Mouse (Mus musculus): ENCODE measurements around the gene Traip.
A peak's percentile ranks its signal among the peaks of the same experiment; 100 is the strongest.

The Traip gene

GRCm38 (mm10) chr9:107935374-107935773 lies 14.6 kb upstream of the Traip start, which contains the start of gene Camkv:
Gene Camkv, plus strand, starts transcription at chr9:107935674.
- DNase-seq = no peak

GRCm38 (mm10) chr9:107935790-107936214 lies 14.1 kb upstream of the Traip start:
- no peak for DNase-seq

- DNase-seq = no peak
Measured at GRCm38 (mm10) chr9:107936215-107936822, 13.6 kb upstream of the Traip start.

- DNase-seq = no peak
Measured at GRCm38 (mm10) chr9:107936831-107937230, 13.1 kb upstream of the Traip start.

DNA sequence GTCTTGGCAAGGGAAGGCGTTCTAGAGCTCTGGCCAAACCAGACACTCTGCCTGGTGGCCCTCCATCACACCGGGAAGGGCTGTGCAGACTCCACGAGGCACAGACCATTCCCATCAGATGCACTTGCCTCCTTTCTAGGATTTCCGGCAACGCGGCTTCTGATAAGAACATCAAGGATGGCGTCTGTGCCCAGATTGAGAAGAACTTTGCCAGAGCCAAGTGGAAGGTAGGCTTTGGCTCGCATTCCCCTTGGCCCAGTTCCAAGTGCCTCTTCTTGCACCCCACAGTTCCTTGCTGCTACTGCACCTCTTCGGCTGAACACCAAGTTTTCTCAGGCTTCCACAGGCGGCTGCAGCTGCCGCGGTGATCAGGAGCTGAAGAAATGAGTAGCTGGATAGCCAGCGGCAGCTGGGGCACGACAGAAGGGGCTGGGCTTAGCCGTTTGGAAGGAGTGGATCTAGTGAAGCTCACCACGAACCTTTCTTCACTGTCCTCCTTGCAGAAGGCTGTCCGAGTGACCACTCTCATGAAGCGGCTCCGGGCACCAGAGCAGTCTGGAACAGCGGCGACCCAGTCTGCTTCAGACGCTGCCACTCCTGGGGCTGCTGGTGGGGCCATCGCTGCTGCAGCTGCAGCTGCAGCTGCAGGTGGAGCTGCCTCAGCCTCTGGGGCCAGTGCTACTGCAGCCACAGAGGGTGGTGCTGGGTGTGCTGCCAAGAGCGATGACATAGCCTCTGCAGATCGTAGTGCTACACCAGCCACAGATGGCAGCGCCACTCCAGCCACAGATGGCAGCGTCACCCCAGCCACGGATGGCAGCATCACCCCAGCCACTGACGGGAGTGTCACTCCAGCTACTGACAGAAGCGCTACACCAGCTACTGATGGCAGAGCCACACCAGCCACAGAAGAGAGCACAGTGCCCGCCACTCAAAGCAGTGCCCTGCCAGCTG lies 2.4 kb upstream of the Traip start:
- DNase-seq = no peak

DNA sequence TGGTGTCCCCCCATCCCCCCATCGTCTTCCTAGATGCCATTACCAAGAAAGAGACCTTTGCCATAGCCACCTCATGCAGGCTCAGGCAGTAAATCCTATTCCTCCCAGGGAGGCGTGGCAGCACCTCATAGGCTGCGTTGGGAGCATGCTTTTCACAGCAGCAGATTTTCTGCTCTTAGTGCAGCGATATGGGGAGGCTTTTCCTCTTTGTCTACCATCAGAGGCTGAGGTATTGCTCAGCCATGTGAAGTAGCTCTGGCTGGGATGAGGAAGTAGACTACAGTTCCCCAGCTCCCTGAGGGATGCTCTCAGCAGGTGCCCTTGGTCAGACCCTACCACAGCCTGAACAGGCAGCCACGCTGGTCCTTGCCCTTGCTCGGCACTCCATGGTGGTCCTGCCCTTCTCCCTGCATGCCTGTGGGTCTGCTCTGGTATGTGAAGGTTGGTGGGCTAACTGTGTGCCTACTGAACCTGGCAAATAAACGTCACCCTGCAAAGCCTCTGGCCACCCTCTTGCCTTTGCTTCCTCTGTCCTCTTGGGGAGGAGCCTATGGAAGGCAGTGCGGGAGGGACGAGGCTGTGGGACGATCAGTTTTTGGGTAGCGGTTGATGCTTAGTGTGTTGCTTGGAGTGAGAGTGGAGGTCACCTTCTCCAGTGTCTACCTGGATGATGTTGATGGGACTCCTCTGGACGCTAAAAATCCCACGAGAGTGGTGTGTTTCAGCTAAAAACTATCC lies 583 bp upstream of the Traip start:
- no peak for DNase-seq

GRCm38 (mm10) chr9:107950460-107951355 lies 772 bp downstream of the Traip start:
- peak; percentile 97 for DNase-seq

DNA sequence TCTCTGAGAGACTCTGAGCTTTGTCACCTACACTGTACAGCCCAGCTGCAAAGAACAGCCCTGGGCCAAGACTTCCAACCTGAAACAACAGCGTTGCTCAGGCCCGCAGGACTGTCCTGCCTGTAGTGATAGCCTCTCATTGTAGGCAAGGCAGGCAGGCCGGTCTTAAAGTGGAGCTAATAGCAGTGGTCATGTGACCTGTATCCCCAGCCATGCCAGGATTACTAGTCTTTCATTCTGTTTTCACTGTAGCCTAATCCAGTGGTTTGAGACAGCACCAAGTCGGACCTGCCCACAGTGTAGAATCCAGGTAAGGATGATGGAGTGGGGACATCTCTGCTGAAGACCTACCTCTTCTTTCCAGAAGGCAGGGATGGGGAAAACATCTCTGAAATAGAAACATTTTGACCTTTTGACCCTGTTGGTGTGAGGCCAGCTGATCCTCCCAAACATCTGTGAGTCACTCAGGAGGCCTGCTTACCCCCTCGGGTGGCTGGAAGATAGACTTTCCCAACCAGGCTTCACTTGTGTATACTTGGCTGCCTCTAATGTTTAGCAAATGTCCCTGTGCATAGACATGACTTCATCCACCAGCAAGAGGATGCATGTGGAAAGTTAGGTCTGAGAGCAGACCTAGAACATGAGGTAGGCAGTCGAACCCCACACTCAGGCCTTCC lies 5.8 kb downstream of the Traip start:
- DNase-seq = peak; percentile 67

DNA sequence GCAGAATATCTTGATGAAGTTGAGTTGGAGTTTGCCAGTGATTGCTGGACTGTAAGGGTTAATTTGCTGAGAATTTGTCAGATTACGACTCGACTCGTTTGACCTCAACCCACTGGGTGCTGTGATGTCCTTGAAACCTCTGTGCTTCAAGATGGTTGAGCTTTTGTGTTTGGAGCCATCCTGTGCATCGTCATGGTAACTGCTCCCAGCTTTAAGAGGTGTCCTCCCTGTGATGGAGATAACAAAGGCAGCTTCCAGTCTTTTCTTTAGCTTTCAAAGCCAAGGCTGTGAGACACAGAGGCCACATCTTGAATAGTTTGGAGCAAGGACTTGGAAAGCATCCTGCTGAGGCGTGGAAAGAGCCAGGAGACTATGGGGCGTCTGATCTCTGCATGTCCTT lies 7.2 kb downstream of the Traip start:
- DNase-seq = no peak

- peak; percentile 50 for DNase-seq
Measured at GRCm38 (mm10) chr9:107959896-107960295, 10.0 kb downstream of the Traip start.

- no peak for DNase-seq
Measured at GRCm38 (mm10) chr9:107960928-107961327, 11.0 kb downstream of the Traip start.

DNA sequence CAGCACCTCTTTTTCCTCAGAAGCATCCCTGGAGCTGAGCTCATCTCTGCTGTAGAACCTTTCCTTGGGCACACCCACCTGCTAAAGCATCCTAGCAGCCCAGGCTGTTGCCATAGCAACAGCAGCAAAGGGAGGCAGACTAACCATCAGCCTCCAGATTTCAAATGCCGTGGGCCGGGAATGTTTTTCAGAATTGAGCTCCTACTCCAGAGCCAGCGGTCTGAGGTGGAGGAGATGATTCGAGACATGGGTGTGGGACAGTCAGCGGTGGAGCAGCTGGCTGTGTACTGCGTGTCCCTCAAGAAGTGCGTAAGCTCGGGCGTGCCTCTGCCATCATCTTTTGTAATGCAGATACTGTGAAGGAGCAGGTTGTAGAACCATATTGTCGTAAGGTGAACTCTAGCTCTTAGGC lies 11.4 kb downstream of the Traip start:
- DNase-seq = no peak

DNA sequence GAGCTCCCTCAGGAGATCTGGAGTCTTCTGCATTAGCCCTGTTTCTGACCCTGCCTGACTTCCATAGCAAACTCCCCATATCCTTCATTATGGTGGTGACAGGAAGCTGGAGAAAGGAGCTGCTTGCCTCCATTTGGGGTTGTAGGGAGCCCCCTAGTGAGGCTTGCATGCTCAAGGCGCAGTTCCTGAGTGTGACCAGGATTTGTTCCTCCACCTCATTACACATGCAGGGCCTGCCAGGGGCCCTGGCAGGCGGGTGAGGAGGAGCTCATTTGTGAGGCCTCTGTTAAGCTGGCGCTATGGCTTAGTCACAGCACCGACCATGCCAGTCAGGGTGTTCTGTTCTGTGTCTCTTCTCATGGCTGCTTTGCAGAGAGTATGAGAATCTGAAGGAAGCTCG lies 11.9 kb downstream of the Traip start:
- peak; percentile 70 for DNase-seq

DNA sequence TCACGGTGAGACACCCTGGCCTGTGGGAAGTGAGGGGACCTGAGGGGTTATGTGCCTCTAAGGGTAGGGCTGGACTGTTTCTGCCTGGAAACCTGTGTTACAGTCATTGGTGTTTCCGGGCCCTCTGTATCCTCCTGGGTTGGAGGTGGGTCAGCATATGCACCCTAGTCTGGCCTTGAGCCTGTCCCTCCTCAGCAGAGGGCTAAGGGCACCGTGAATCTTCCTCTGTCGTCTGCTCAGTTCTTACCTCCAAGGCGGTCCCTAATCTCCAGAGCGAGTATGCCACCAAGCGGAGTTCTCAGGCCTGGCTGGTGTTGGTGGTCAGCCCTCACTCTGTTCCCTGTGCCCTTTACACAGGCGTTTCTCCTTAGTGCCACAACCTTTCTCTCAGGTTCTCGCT lies 13.0 kb downstream of the Traip start:
- DNase-seq = no peak

DNA sequence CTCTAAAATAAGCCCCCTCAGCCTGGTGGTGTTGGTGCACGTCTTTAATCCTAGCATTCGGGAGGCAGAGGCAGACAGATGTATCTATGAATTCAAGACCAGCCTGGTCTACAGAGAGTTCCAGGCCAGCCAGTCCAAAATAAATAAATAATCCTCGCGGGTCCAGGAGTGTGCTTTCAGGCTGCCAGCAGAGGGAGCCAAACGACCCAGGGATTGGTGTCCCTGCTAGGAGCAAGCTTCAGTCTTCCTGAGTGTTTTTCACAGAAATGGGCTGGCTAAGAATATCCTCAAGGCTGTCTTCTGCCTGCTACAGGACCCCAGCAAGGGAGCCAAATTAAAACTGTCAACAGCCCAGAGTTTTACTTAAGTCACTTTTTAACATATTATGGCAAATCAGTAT lies 13.8 kb downstream of the Traip start:
- peak; percentile 92 for DNase-seq

- DNase-seq = no peak
Measured at GRCm38 (mm10) chr9:107964681-107965080, 14.7 kb downstream of the Traip start.

GRCm38 (mm10) chr9:107966676-107967075 lies 16.7 kb downstream of the Traip start:
- DNase-seq = no peak

DNA sequence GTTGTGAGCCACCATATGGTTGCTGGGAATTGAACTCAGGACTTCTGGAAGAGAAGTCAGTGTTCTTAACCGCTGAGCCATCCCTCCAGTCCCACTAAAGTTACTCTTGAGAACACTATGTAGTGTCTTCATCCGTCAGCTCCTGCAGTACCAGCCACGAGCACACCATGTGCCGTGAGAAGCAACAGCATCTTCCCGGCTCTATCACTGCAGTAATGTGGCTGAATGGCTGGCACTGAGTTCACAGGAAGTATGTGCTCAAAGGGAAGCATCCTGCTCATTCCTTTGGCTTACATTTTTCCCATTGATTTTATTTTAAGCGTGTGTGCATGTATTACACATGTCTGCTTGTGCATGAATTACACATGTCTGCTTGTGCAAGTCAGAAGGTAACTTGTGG lies 17.5 kb downstream of the Traip start:
- DNase-seq = peak; percentile 48

- no peak for DNase-seq
Measured at GRCm38 (mm10) chr9:107968531-107968930, 18.6 kb downstream of the Traip start.

GRCm38 (mm10) chr9:107970311-107970710 lies 20.4 kb downstream of the Traip start:
- DNase-seq = no peak

DNA sequence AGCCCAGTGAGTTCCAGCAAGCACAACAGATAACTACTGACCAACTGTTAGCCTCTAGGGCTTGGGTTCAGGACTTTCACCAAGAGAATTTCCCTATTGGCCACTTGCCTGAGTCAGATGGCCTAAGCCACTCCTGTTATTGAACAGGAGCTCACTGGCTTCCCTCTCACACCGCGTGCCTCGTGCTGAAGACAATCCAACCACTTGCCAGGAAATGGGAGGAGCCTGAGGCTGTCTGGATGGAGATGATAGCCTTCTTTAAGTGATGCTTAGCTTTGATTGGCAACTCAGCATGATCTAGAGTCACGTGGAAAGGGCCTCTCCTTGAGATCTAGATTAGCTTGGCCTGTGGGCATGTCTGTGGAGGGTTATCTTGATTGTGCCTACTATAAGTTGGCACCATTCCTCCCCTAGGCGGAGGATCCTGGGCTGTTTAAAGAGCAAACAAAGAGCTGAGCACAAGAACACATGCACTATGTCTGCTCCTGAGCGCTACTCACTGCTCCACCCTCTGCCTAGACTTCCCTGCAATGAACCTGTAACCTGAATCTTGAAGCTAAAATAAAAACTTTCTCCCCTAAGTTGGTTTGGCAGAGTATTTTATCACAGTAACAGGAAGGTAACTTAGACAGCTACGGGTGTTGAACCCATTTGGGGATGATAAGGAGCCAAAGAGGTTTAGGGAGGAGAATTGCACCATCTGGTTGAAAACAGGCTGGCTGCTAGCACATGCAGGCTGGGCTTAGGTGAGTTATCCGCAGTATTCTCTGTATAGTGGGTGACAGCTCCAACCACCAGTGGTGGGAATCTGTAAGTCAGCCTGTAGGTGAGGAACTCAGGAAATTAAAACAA lies 22.0 kb downstream of the Traip start:
- DNase-seq = peak; percentile 45

All from lung, postnatal 10 days (tissue).